Mouse (Mus musculus): ENCODE measurements at regions not wholly inside any gene's neighbourhood (a gene's known extent, or its start where the extent isn't known, plus 50 kb on each side); places are given as distances from the start of the nearest gene placed in this dataset.

GRCm38 (mm10) chr5:132817665-132818064 lies 274.5 kb upstream of the Auts2 start:
- Histone ChIP-seq H3K27me3 (ENCODE audit: control insufficient read depth, insufficient read depth, low read length) (no peaks in the 10 kb centered on the region), H3K36me3 (replicated peaks; ENCODE audit: control insufficient read depth, insufficient read depth) (no peaks in the 10 kb centered on the region), H3K27ac (no peak overlapping the region), H3K4me2 (replicated peaks) (no peak overlapping the region), H3K4me1 (replicated peaks; ENCODE audit: control insufficient read depth, insufficient read depth, low read length) (no peaks in the 10 kb centered on the region), H3K4me3 (replicated peaks; ENCODE audit: low read length) (no peak overlapping the region), H3K9me3 (ENCODE audit: control insufficient read depth, low read length) (no peaks in the 10 kb centered on the region), H3K9ac (no peak overlapping the region)
- 89% methylated on average over 9 of the region's 9 CpGs for WGBS
- no peak for DNase-seq (ENCODE audit: low spot score)
- no peak for ATAC-seq (ENCODE audit: low FRiP score)

GRCm38 (mm10) chr5:132809181-132809580 lies 266.0 kb upstream of the Auts2 start:
- H3K4me1 ChIP-seq (replicated peaks; ENCODE audit: control insufficient read depth, insufficient read depth, low read length): no peaks in the 10 kb centered on the region
- 84% methylated on average over 4 of the region's 4 CpGs for WGBS
- no peak overlapping the region for H3K4me3 ChIP-seq (replicated peaks; ENCODE audit: low read length)
- no peaks in the 10 kb centered on the region for H3K36me3 ChIP-seq (replicated peaks; ENCODE audit: control insufficient read depth, insufficient read depth)
- H3K27me3 ChIP-seq (ENCODE audit: control insufficient read depth, insufficient read depth, low read length): no peaks in the 10 kb centered on the region
- ATAC-seq (ENCODE audit: low FRiP score) (no peak), DNase-seq (ENCODE audit: low spot score) (no peak)
- H3K9ac ChIP-seq: no peak overlapping the region
- no peak overlapping the region for H3K4me2 ChIP-seq (replicated peaks)
- no peak overlapping the region for H3K27ac ChIP-seq
- H3K9me3 ChIP-seq (ENCODE audit: control insufficient read depth, low read length): 0 out of 2 replicates have a peak, but pooled peaks cover 4% of the 10 kb centered on the region

DNA sequence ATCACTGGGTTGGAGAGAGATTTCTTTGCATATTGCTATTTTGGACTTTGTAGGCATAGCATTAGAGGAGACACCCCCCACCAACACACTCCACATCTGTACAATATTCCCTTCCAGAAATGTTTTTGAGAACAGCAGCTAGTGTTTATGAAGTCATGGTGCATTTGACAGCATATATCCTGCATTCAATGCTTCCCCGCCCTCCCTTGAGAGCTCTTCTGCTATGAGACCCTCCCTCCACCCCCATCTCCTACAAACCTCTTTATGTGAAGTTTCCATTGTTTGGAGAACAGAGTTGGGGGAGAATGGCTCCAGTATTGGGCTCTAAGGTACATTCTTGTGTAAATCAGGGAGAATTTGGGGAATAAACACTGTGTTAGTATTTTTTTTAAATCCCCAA lies 252.9 kb upstream of the Auts2 start:
- no peak overlapping the region for H3K4me2 ChIP-seq (replicated peaks)
- no peak overlapping the region for H3K27ac ChIP-seq
- H3K27me3 ChIP-seq (ENCODE audit: control insufficient read depth, insufficient read depth, low read length): no peaks in the 10 kb centered on the region
- no peaks in the 10 kb centered on the region for H3K4me1 ChIP-seq (replicated peaks; ENCODE audit: control insufficient read depth, insufficient read depth, low read length)
- H3K4me3 ChIP-seq (replicated peaks; ENCODE audit: low read length): no peak overlapping the region
- no peak for DNase-seq (ENCODE audit: low spot score)
- no peak for ATAC-seq (ENCODE audit: low FRiP score)
- no peaks in the 10 kb centered on the region for H3K9me3 ChIP-seq (ENCODE audit: control insufficient read depth, low read length)
- H3K36me3 ChIP-seq (replicated peaks; ENCODE audit: control insufficient read depth, insufficient read depth): no peaks in the 10 kb centered on the region
- no peak overlapping the region for H3K9ac ChIP-seq
- 79% methylated on average over 1 of the region's 1 CpGs for WGBS

GRCm38 (mm10) chr5:132792484-132792883 lies 249.3 kb upstream of the Auts2 start:
- Histone ChIP-seq H3K4me2 (replicated peaks) (no peak overlapping the region), H3K4me3 (replicated peaks; ENCODE audit: low read length) (no peak overlapping the region), H3K4me1 (replicated peaks; ENCODE audit: control insufficient read depth, insufficient read depth, low read length) (no peaks in the 10 kb centered on the region), H3K9me3 (ENCODE audit: control insufficient read depth, low read length) (peaks cover 4% of the 10 kb centered on the region; the same call in 1 of the 2 replicates), H3K27ac (no peak overlapping the region), H3K36me3 (replicated peaks; ENCODE audit: control insufficient read depth, insufficient read depth) (no peaks in the 10 kb centered on the region), H3K27me3 (ENCODE audit: control insufficient read depth, insufficient read depth, low read length) (no peaks in the 10 kb centered on the region), H3K9ac (no peak overlapping the region)
- ATAC-seq (ENCODE audit: low FRiP score) (no peak), DNase-seq (ENCODE audit: low spot score) (no peak)
- WGBS: 76% methylated on average over 5 of the region's 5 CpGs

DNA sequence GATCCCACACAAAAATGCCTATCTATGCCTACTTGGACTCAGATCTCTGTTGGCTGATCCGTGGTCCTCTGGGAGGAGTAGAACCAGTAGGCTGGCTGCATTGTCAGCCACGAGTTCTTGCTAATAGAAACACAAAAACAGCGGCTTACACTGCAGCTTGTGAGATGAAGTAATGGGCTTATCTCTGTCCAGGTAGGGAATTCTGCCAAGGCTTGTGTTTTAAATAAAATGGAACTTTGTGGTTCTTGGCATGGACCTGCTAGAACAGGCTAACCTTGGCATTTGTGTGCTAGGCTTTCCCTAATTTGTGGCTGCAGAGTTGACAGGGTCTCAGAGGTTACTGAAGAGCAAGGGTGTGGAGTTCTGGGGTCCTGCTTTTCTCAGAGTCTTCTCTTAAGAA lies 242.1 kb upstream of the Auts2 start:
- Histone ChIP-seq H3K9ac (no peak overlapping the region), H3K27ac (no peak overlapping the region), H3K4me1 (replicated peaks; ENCODE audit: control insufficient read depth, insufficient read depth, low read length) (no peaks in the 10 kb centered on the region), H3K9me3 (ENCODE audit: control insufficient read depth, low read length) (peaks cover 4% of the 10 kb centered on the region; the same call in 1 of the 2 replicates), H3K4me3 (replicated peaks; ENCODE audit: low read length) (no peak overlapping the region), H3K4me2 (replicated peaks) (no peak overlapping the region), H3K27me3 (ENCODE audit: control insufficient read depth, insufficient read depth, low read length) (no peaks in the 10 kb centered on the region), H3K36me3 (replicated peaks; ENCODE audit: control insufficient read depth, insufficient read depth) (no peaks in the 10 kb centered on the region)
- ATAC-seq (ENCODE audit: low FRiP score): no peak
- no peak for DNase-seq (ENCODE audit: low spot score)
- 57% methylated on average over 3 of the region's 3 CpGs for WGBS

GRCm38 (mm10) chr5:132784791-132785190 lies 241.6 kb upstream of the Auts2 start:
- WGBS: 66% methylated on average over 4 of the region's 4 CpGs
- ATAC-seq (ENCODE audit: low FRiP score) (no peak), DNase-seq (ENCODE audit: low spot score) (no peak)
- Histone ChIP-seq H3K27ac (no peak overlapping the region), H3K4me2 (replicated peaks) (no peak overlapping the region), H3K27me3 (ENCODE audit: control insufficient read depth, insufficient read depth, low read length) (no peaks in the 10 kb centered on the region), H3K4me1 (replicated peaks; ENCODE audit: control insufficient read depth, insufficient read depth, low read length) (no peaks in the 10 kb centered on the region), H3K9me3 (ENCODE audit: control insufficient read depth, low read length) (peaks cover 4% of the 10 kb centered on the region; the same call in 1 of the 2 replicates), H3K36me3 (replicated peaks; ENCODE audit: control insufficient read depth, insufficient read depth) (no peaks in the 10 kb centered on the region), H3K4me3 (replicated peaks; ENCODE audit: low read length) (no peak overlapping the region), H3K9ac (no peak overlapping the region)

DNA sequence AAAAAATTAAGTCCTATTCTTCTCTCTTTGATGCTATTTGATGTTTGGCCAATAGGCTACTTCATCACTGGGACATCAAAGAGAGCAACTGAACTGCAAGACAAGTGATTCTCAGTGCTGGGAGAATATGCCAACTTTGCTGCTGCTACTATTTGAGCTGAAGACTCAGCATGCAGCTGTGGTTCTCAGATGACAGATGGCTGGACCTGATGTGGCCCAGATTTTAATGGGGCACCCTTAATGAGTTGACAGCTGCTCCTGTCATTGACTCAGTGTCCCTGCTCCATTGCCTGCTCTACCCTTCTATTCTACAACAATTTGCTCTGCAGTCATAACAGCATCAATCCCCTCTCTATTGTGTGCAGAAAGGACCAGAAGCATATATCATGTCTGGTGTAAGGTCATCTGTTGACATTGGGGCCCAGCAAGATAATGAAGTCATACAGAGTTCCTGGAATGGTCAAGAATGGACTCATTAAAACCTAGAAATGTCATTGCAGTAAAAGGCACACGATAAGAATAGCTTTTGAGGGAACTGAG lies 231.1 kb upstream of the Auts2 start:
- ATAC-seq (ENCODE audit: low FRiP score) (no peak), DNase-seq (ENCODE audit: low spot score) (no peak)
- Histone ChIP-seq H3K4me2 (replicated peaks) (no peak overlapping the region), H3K9ac (no peak overlapping the region), H3K27ac (no peak overlapping the region), H3K4me3 (replicated peaks; ENCODE audit: low read length) (no peak overlapping the region), H3K9me3 (ENCODE audit: control insufficient read depth, low read length) (no peaks in the 10 kb centered on the region), H3K36me3 (replicated peaks; ENCODE audit: control insufficient read depth, insufficient read depth) (no peaks in the 10 kb centered on the region), H3K27me3 (ENCODE audit: control insufficient read depth, insufficient read depth, low read length) (no peaks in the 10 kb centered on the region), H3K4me1 (replicated peaks; ENCODE audit: control insufficient read depth, insufficient read depth, low read length) (no peaks in the 10 kb centered on the region)
- 63% methylated on average over 1 of the region's 1 CpGs for WGBS

GRCm38 (mm10) chr5:132760396-132760795 lies 217.3 kb upstream of the Auts2 start:
- Histone ChIP-seq H3K27ac (no peak overlapping the region), H3K36me3 (replicated peaks; ENCODE audit: control insufficient read depth, insufficient read depth) (no peaks in the 10 kb centered on the region), H3K27me3 (ENCODE audit: control insufficient read depth, insufficient read depth, low read length) (no peaks in the 10 kb centered on the region), H3K4me2 (replicated peaks) (no peak overlapping the region), H3K9me3 (ENCODE audit: control insufficient read depth, low read length) (no peaks in the 10 kb centered on the region), H3K4me1 (replicated peaks; ENCODE audit: control insufficient read depth, insufficient read depth, low read length) (no peaks in the 10 kb centered on the region), H3K9ac (no peak overlapping the region), H3K4me3 (replicated peaks; ENCODE audit: low read length) (no peak overlapping the region)
- DNase-seq (ENCODE audit: low spot score) (no peak), ATAC-seq (ENCODE audit: low FRiP score) (no peak)
- 76% methylated on average over 4 of the region's 4 CpGs for WGBS

DNA sequence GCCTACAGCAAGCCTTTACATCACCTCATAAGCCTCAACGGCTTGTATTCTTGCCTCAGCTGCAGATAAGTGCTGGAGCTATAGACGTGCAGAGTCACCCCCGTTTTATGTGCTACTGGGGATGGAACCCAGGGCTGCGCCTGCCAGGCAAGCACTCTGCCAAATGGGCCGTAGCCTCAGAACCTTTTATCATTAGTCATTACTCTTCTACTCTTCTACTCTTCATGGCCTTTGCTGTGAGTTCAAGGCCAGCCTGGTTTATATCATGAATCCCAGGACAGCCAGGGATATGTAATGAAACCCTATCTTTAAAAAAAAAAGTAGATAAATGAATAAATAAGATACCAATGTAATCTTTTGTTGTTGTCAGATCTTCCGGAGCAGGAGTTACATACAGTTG lies 216.6 kb upstream of the Auts2 start:
- Histone ChIP-seq H3K4me3 (replicated peaks; ENCODE audit: low read length) (no peak overlapping the region), H3K36me3 (replicated peaks; ENCODE audit: control insufficient read depth, insufficient read depth) (no peaks in the 10 kb centered on the region), H3K27me3 (ENCODE audit: control insufficient read depth, insufficient read depth, low read length) (no peaks in the 10 kb centered on the region), H3K4me1 (replicated peaks; ENCODE audit: control insufficient read depth, insufficient read depth, low read length) (no peaks in the 10 kb centered on the region), H3K9me3 (ENCODE audit: control insufficient read depth, low read length) (no peaks in the 10 kb centered on the region), H3K4me2 (replicated peaks) (no peak overlapping the region), H3K27ac (no peak overlapping the region), H3K9ac (no peak overlapping the region)
- DNase-seq (ENCODE audit: low spot score) (no peak), ATAC-seq (ENCODE audit: low FRiP score) (no peak)
- WGBS: 91% methylated on average over 6 of the region's 6 CpGs

- no peak overlapping the region for H3K4me2 ChIP-seq (replicated peaks)
- no peak overlapping the region for H3K9ac ChIP-seq
- no peak overlapping the region for H3K27ac ChIP-seq
- no peak overlapping the region for H3K4me3 ChIP-seq (replicated peaks; ENCODE audit: low read length)
- H3K36me3 ChIP-seq (replicated peaks; ENCODE audit: control insufficient read depth, insufficient read depth): no peaks in the 10 kb centered on the region
- no peaks in the 10 kb centered on the region for H3K9me3 ChIP-seq (ENCODE audit: control insufficient read depth, low read length)
- DNase-seq (ENCODE audit: low spot score) (no peak), ATAC-seq (ENCODE audit: low FRiP score) (no peak)
- no peaks in the 10 kb centered on the region for H3K4me1 ChIP-seq (replicated peaks; ENCODE audit: control insufficient read depth, insufficient read depth, low read length)
- no peaks in the 10 kb centered on the region for H3K27me3 ChIP-seq (ENCODE audit: control insufficient read depth, insufficient read depth, low read length)
- WGBS: 87% methylated on average over 10 of the region's 10 CpGs
These were observed 215.8 kb upstream of the Auts2 start for GRCm38 (mm10) chr5:132758941-132759340.

Data from hindbrain, embryonic 14.5 days (tissue).